Mouse (Mus musculus) hindbrain, embryonic 11.5 days (tissue): ENCODE measurements around the gene Fosl2. TPM values are rescaled to one million over a fixed set of nuclear protein-coding genes. Genes with fewer than 3 reads are reported as not detected.
A peak's percentile ranks its signal among the peaks of the same experiment; 100 is the strongest.
"Not testable (repeated sequence)": the region's sequence is repeated elsewhere in the genome, so short reads cannot be mapped to it uniquely, and the experiment has no call there.

Experiments
- ATAC-seq: fragments of 200-750 bp; cut with Nextera tagmentation; 2 replicates; pipeline ENCODE4 v1.8.0; 2017; ENCODE audit warnings: mild to moderate bottlenecking, moderate TSS enrichment, moderate library complexity; ENCODE audit not compliant: low FRiP score
- DNase-seq: peaks from one replicate; pipeline ENCODE4 v3.0.0-alpha.2; 2015; ENCODE audit warnings: low spot score
- H3K27ac ChIP-seq: fragments of 300-500 bp; sonication (generic); 2 replicates; pipeline ENCODE4 v1.5.1; 2014; ENCODE audit warnings: mild to moderate bottlenecking, low read depth, low read length
- H3K27me3 ChIP-seq: fragments of 300-500 bp; sonication (generic); 2 replicates; pipeline ENCODE4 v1.6.1; 2014; ENCODE audit warnings: mild to moderate bottlenecking, low read length, moderate library complexity, mixed read lengths; ENCODE audit not compliant: control insufficient read depth, insufficient read depth
- H3K36me3 ChIP-seq: fragments of 300-500 bp; sonication (generic); 2 replicates; pipeline ENCODE4 v1.6.1; 2014; ENCODE audit warnings: mild to moderate bottlenecking, low read length, moderate library complexity, mixed read lengths; ENCODE audit not compliant: control insufficient read depth, insufficient read depth
- H3K4me1 ChIP-seq: fragments of 300-500 bp; sonication (generic); replicated peaks from 2 replicates; pipeline ENCODE4 v1.6.1; 2014; ENCODE audit warnings: low read length, mixed read lengths; ENCODE audit not compliant: control insufficient read depth, insufficient read depth
- H3K4me2 ChIP-seq: fragments of 300-500 bp; sonication (generic); replicated peaks from 2 replicates; pipeline ENCODE4 v1.6.1; 2014; ENCODE audit warnings: mild to moderate bottlenecking, low read depth, low read length
- H3K4me3 ChIP-seq: fragments of 300-500 bp; sonication (generic); 2 replicates; pipeline ENCODE4 v1.5.1; 2014; ENCODE audit warnings: low read depth, low read length
- H3K9ac ChIP-seq: fragments of 300-500 bp; sonication (generic); 2 replicates; pipeline ENCODE4 v1.6.1; 2014; ENCODE audit warnings: low read depth, low read length
- H3K9me3 ChIP-seq: fragments of 300-500 bp; sonication (generic); 2 replicates; pipeline ENCODE4 v1.6.1; 2016; ENCODE audit warnings: low read length; ENCODE audit not compliant: control insufficient read depth
- WGBS: fragments of 180-500 bp; shearing (Covaris S2); extraction: QIAGEN DNeasy Blood & Tissue Kit; methylation state at CpG from one replicate; pipeline ENCODE4 v1.1.7; 2014; 5-methylcytosine and 5-hydroxymethylcytosine counted together
- polyA plus RNA-seq: library from polyadenylated mRNA; unstranded; fragments of >200 nt; fragmentation: Nextera tagmentation; extraction: Ambion mirVana; gene quantifications from 2 replicates; pipeline ENCODE4 v1.2.1, GENCODE M21; 2014

Gene Fosl2
- polyA plus RNA-seq, 1 experiment from 2014 or later = 1.1 TPM

DNA sequence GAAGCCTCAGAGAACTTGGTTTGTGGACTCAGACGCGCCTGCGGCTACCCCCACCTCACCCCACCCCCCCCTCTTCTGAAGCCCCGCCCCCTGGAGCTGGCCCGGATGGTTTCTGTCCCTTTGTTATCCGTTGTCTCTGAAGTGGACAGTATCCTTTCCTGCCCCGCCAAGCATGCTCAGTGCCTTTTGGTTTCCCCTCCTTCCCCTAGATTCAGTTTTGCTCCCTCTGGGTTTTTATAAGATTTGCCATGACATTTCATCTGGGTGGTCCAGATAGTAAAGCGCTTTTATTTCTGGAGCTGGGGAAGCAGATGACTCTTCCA, 17.8 kb downstream of the Fosl2 start:
- Histone ChIP-seq H3K27ac (no peak overlapping the region), H3K9me3 (no peaks in the 10 kb centered on the region), H3K4me2 (peak overlapping the region; percentile 33), H3K4me1 (peaks cover 10% of the 10 kb centered on the region), H3K36me3 (no peaks in the 10 kb centered on the region), H3K9ac (peak overlapping the region; percentile 31; the same call in 1 of the 2 replicates), H3K4me3 (peak overlapping the region; percentile 14; the same call in 1 of the 2 replicates), H3K27me3 (no peaks in the 10 kb centered on the region)
- DNase-seq = no peak
- WGBS = 11% methylated on average over 8 of the region's 8 CpGs
- ATAC-seq = 0 out of 2 replicates have a peak, but pooled peaks have one; percentile 45

DNA sequence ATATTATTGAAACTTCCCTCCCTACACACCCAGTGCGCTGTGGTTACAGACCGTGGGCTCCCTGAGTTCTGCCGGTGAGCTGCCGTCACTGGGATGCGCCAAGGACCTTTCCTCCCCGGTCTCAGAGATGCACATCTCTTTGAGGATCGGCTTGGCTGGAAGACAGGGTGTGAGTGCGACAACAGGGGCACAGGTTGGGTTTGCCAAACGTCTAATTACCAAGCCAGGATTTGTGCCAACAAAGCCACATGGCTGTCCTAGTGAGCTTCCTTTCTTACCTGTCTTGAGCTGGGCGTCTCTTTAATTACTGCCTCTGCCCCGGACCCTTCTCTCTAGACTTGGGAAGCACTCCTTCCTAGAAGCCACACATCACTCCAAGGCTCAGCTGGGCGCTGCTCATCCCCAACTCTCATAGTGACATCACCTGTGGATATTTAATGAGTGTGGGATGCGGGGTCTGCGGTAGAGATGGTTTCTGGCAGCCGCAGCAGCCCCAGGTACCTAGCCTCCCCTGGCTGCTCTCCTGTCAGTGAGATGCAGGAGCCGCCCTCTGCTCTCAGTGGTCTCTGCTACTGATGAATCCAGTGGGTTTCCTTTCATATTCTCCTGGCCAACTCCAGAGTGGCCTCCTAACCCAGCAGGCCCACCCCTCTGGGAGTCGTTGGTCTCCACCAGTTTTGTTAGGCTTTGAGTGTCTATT, 18.3 kb downstream of the Fosl2 start:
- no peaks in the 10 kb centered on the region for H3K36me3 ChIP-seq
- H3K4me1 ChIP-seq = peaks cover 10% of the 10 kb centered on the region
- peak overlapping the region; percentile 31; the same call in 1 of the 2 replicates for H3K9ac ChIP-seq
- peak overlapping the region; percentile 33 for H3K4me2 ChIP-seq
- DNase-seq (no peak), ATAC-seq (no peak)
- no peaks in the 10 kb centered on the region for H3K9me3 ChIP-seq
- H3K27ac ChIP-seq = no peak overlapping the region
- H3K27me3 ChIP-seq = no peaks in the 10 kb centered on the region
- H3K4me3 ChIP-seq = no peak overlapping the region; the same call in 1 of the 2 replicates
- 69% methylated on average over 17 of the region's 17 CpGs for WGBS

DNA sequence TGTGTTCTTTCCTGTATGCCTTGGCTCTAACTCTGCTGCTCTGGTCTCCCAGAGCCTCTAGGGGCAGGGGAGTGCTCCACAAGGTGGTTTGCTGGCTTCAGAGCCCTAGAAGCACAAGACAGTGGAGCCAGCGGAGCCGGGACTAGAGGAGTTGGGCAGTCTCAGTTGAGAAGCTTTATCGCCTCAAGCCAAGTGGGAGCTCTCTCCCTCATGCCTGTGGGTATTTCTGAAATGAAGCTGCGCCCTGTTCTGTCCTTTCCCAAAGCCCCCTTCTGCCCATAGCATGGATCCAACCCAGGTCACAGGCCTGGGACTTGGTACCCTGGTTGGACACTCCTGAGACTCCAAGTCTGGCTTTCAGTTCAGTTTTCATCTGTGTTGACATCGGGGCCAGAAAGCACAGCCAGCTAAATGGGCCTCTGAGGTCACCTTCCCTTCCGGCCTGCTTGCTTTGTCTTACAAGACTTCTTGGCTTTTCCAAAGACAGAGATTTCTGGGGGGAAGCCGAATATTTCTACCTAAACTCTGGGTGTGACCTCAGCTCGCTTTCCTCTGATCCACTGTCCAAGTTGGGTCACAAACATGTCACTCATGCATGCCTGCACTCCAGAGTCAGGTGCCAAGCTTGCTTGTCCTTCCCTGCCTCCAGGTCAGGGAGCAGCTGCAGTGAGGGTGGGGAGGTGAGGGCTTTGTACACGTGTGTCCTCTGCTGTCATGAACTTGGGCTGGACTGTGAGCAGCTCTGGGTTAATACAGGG, 19.5 kb downstream of the Fosl2 start:
- no peak overlapping the region for H3K27ac ChIP-seq
- no peak for ATAC-seq
- H3K27me3 ChIP-seq = no peaks in the 10 kb centered on the region
- H3K4me2 ChIP-seq = no peak overlapping the region
- DNase-seq = no peak
- 80% methylated on average over 9 of the region's 9 CpGs for WGBS
- H3K4me3 ChIP-seq = no peak overlapping the region
- H3K9me3 ChIP-seq = no peaks in the 10 kb centered on the region
- no peak overlapping the region for H3K9ac ChIP-seq
- H3K36me3 ChIP-seq = no peaks in the 10 kb centered on the region
- H3K4me1 ChIP-seq = peaks cover 10% of the 10 kb centered on the region

DNA sequence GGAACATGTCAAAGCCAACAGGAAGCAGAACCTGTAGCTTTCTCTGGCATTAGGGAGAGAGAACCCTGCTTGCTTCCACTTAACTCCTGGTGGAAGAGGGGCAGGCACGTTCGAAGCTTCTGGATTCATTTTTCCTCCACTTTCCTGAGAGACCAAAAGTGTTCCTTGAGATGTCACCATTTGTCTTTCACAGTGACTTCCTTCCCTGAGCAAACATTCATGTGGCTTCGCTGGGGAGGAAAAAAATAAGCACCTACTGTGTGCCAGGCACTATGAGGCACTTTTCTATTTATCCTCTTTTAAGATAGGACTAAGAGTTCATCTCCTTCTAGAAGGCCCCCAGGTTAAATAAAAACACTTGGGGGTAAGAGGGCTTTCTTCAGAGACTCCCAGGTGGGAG, 20.3 kb downstream of the Fosl2 start:
- H3K36me3 ChIP-seq = no peaks in the 10 kb centered on the region
- H3K27me3 ChIP-seq = no peaks in the 10 kb centered on the region
- ATAC-seq (no peak), DNase-seq (no peak)
- WGBS = 80% methylated on average over 3 of the region's 3 CpGs
- H3K4me3 ChIP-seq = no peak overlapping the region
- no peak overlapping the region for H3K27ac ChIP-seq
- H3K4me2 ChIP-seq = no peak overlapping the region
- H3K9ac ChIP-seq = no peak overlapping the region
- no peaks in the 10 kb centered on the region for H3K9me3 ChIP-seq
- H3K4me1 ChIP-seq = peaks cover 10% of the 10 kb centered on the region

DNA sequence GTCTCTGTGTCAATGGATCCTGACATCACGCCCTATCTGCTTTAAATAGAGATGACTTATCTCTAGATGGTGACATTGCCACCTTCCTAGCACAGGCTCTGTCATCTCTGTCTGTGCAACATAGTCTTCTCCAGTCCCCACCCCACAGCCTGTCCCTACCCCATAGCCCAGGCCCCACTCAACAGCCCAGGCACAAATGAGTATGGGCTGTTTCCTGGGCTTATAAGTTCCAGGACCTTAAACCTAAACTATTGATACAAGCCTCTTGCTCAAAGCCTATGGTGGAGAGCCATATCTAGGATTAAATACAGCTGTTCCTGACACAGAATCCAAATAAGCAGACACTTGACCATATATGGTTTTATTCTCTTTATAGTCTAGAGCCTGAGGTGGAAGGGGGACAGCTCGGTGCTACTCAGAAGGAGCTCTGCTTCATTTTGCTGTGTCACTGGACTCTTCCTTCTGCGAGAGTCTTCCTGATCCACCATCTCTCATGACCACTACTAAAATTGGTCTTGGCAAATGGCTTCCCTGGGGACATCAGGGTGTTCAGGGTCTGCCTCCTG, 28.0 kb downstream of the Fosl2 start:
- no peak for DNase-seq
- H3K27me3 ChIP-seq = no peaks in the 10 kb centered on the region
- H3K4me1 ChIP-seq = no peaks in the 10 kb centered on the region
- WGBS = 91% methylated on average over 3 of the region's 3 CpGs
- H3K4me3 ChIP-seq = no peak overlapping the region
- H3K9me3 ChIP-seq = no peaks in the 10 kb centered on the region
- H3K27ac ChIP-seq = no peak overlapping the region
- H3K4me2 ChIP-seq = no peak overlapping the region
- no peak for ATAC-seq
- no peak overlapping the region for H3K9ac ChIP-seq
- H3K36me3 ChIP-seq = no peaks in the 10 kb centered on the region

DNA sequence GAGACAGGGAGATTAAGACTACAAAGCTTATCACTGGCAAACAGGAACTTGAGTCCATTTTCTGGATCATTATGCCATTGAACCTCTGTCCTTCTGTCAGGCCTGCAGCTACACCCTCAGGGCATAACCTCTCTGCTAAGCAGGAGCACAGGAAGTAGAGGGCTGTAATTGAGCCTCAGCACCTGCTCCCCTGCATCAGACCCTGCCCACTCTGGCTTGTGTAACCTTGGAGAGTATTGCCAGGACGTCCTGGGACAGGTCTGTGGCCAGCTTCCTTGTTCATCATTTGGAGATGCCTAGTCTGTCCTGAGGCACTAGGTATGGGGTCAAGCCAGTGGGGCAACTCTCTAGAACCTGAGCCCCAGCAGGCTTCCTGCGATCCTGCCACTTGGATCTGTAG, 36.6 kb downstream of the Fosl2 start:
- Histone ChIP-seq H3K9me3 (no peaks in the 10 kb centered on the region), H3K27me3 (no peaks in the 10 kb centered on the region), H3K4me2 (no peak overlapping the region), H3K4me3 (no peak overlapping the region), H3K36me3 (no peaks in the 10 kb centered on the region), H3K27ac (no peak overlapping the region), H3K4me1 (no peaks in the 10 kb centered on the region), H3K9ac (no peak overlapping the region)
- WGBS = 73% methylated on average over 2 of the region's 2 CpGs
- no peak for ATAC-seq
- DNase-seq = no peak

DNA sequence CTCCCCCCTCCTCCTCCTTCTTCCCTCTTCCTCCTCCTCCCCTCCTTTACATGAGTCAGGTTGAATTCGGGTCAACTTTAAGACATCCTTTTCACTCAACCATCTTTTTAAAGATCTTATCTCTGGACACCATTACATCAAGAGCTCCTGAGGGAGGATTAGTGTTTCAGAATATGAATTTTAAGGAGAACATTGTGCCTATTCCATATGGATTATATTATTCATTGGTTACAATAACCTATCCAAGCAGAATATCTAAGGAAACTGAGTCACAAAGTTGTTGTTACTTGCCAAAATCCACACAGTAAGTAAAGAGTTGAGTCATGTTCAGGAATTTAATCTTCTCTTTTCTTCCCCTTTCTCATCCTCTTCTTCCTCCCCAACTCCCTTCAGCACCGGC, 41.2 kb downstream of the Fosl2 start:
- no peak for DNase-seq
- no peaks in the 10 kb centered on the region for H3K36me3 ChIP-seq
- no peak overlapping the region for H3K4me3 ChIP-seq
- H3K9ac ChIP-seq = no peak overlapping the region
- H3K4me1 ChIP-seq = no peaks in the 10 kb centered on the region
- no peaks in the 10 kb centered on the region for H3K27me3 ChIP-seq
- ATAC-seq = no peak
- no peak overlapping the region for H3K4me2 ChIP-seq
- no peak overlapping the region for H3K27ac ChIP-seq
- no peaks in the 10 kb centered on the region for H3K9me3 ChIP-seq
- 87% methylated on average over 2 of the region's 2 CpGs for WGBS

DNA sequence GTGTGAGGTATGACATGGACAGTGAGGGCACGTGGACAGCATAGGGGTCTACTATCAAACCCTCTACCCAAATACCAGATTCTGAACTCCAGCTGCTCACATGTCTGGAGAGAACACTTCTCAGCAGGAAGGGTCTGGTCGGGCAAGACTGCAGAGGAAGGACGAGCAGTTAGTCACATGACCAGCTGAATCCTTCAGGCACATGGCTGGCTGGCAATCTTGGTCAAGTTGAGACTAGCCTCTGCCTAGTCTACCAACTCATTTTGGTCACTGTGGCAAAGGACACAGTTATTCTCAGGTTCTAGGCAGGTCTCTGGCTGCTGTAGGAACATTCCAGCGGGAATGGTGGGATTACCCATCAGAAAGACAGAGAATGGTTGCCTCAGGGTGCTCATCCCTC, 42.1 kb downstream of the Fosl2 start:
- DNase-seq = no peak
- no peaks in the 10 kb centered on the region for H3K36me3 ChIP-seq
- H3K4me3 ChIP-seq = no peak overlapping the region
- no peak overlapping the region for H3K9ac ChIP-seq
- H3K27me3 ChIP-seq = no peaks in the 10 kb centered on the region
- no peak for ATAC-seq
- H3K27ac ChIP-seq = no peak overlapping the region
- no peak overlapping the region for H3K4me2 ChIP-seq
- H3K9me3 ChIP-seq = no peaks in the 10 kb centered on the region
- 71% methylated on average over 4 of the region's 4 CpGs for WGBS
- H3K4me1 ChIP-seq = no peaks in the 10 kb centered on the region

DNA sequence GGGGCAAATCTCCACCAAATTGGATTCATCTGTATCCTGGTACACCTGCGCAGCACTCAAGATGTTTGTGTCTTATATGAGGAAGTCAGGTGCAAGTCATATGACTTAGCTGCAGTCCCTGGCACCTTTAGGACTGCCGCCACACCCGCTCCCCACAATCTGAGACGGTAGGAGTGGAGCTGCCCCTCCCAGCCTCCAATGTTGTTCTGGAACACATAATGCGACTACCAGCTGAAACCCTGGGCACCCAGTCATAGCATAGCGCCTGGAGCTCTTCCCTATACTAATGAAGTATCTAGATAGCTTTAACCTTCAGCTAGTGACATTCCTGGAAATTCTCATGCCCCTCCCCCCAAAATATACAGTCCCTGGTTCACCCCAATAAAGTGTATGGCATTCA, 43.1 kb downstream of the Fosl2 start:
- 80% methylated on average over 5 of the region's 6 CpGs for WGBS
- not testable (repeated sequence) for H3K27me3 ChIP-seq, H3K4me1 ChIP-seq, H3K4me2 ChIP-seq, ATAC-seq, H3K4me3 ChIP-seq, H3K9ac ChIP-seq, H3K27ac ChIP-seq, H3K36me3 ChIP-seq, H3K9me3 ChIP-seq, DNase-seq
